Mouse (Mus musculus) embryonic facial prominence, embryonic 11.5 days (tissue): ENCODE results near the gene Saa3. TPM values are rescaled to one million over a fixed set of nuclear protein-coding genes. Genes with fewer than 3 reads are reported as not detected.

Source experiments
- ATAC-seq: fragments of 200-750 bp; cut with Nextera tagmentation; replicated peaks from 2 replicates; pipeline ENCODE4 v1.8.0; 2017; ENCODE audit warnings: low read depth; ENCODE audit not compliant: insufficient number of reproducible peaks, low FRiP score, low TSS enrichment
- DNase-seq: peaks from one replicate; pipeline ENCODE4 v3.0.0-alpha.2; 2015; ENCODE audit warnings: low spot score
- H3K27ac ChIP-seq: fragments of 300-500 bp; sonication (generic); replicated peaks from 2 replicates; pipeline ENCODE4 v1.5.1; 2014; ENCODE audit warnings: mild to moderate bottlenecking, low read depth, low read length, control low read depth
- H3K27me3 ChIP-seq: fragments of 300-500 bp; sonication (generic); 2 replicates; pipeline ENCODE4 v1.6.1; 2014; ENCODE audit warnings: mild to moderate bottlenecking, low read length, moderate library complexity, mixed read lengths; ENCODE audit not compliant: control insufficient read depth, insufficient read depth
- H3K36me3 ChIP-seq: fragments of 300-500 bp; sonication (generic); replicated peaks from 2 replicates; pipeline ENCODE4 v1.6.1; 2014; ENCODE audit warnings: low read depth, mild to moderate bottlenecking, low read length, moderate library complexity, mixed read lengths; ENCODE audit not compliant: control insufficient read depth, insufficient read depth
- H3K4me1 ChIP-seq: fragments of 300-500 bp; sonication (generic); 2 replicates; pipeline ENCODE4 v1.6.1; 2014; ENCODE audit warnings: low read length, mixed read lengths; ENCODE audit not compliant: control insufficient read depth, insufficient read depth
- H3K4me2 ChIP-seq: fragments of 300-500 bp; sonication (generic); 2 replicates; pipeline ENCODE4 v1.6.1; 2014; ENCODE audit warnings: low read depth, mild to moderate bottlenecking, control low read depth, low read length, moderate library complexity
- H3K4me3 ChIP-seq: fragments of 300-500 bp; sonication (generic); 2 replicates; pipeline ENCODE4 v1.5.1; 2014; ENCODE audit warnings: low read depth, low read length, control low read depth
- H3K9ac ChIP-seq: fragments of 300-500 bp; sonication (generic); replicated peaks from 2 replicates; pipeline ENCODE4 v1.6.1; 2014; ENCODE audit warnings: mild to moderate bottlenecking, control low read depth, low read length
- H3K9me3 ChIP-seq: fragments of 300-500 bp; sonication (generic); replicated peaks from 2 replicates; pipeline ENCODE4 v1.6.1; 2016; ENCODE audit warnings: mild to moderate bottlenecking, low read length, inconsistent platforms, mixed read lengths; ENCODE audit not compliant: control insufficient read depth
- WGBS: fragments of 180-500 bp; shearing (Covaris S2); extraction: QIAGEN DNeasy Blood & Tissue Kit; methylation state at CpG from one replicate; pipeline ENCODE4 v1.1.7; 2014; 5-methylcytosine and 5-hydroxymethylcytosine counted together
- polyA plus RNA-seq: library from polyadenylated mRNA; unstranded; fragments of >200 nt; fragmentation: Nextera tagmentation; extraction: Ambion mirVana; gene quantifications from 2 replicates; pipeline ENCODE4 v1.2.1, GENCODE M21; 2014

Saa3 gene
- polyA plus RNA-seq, 1 experiment from 2014 or later: not detected

DNA sequence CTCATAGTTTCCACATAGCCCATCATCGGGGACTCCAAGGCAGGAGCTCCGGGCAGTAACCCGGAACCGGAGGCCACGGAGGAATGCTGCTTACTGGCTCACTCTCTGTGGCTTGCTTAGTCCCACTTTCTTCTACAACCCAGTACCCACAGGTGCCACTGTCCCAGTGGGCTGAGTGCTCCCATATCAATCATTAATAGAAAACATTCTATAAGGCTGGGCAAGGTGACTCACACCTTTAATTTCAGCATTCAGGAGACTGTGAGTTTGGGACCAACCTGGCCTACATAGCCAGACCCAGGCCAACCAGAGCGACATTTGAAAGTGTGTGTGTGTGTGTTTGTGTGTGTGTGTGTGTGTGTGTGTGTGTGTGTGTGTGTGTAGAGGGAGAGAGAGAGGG, 7.9 kb upstream of the Saa3 start:
- no peak overlapping the region for H3K9ac ChIP-seq
- H3K27ac ChIP-seq: no peak overlapping the region
- H3K4me1 ChIP-seq: no peaks in the 10 kb centered on the region
- H3K27me3 ChIP-seq: no peaks in the 10 kb centered on the region
- H3K4me3 ChIP-seq: no peak overlapping the region
- DNase-seq (no peak), ATAC-seq (no peak)
- no peaks in the 10 kb centered on the region for H3K9me3 ChIP-seq
- 93% methylated on average over 6 of the region's 6 CpGs for WGBS
- no peak overlapping the region for H3K4me2 ChIP-seq
- no peaks in the 10 kb centered on the region for H3K36me3 ChIP-seq

DNA sequence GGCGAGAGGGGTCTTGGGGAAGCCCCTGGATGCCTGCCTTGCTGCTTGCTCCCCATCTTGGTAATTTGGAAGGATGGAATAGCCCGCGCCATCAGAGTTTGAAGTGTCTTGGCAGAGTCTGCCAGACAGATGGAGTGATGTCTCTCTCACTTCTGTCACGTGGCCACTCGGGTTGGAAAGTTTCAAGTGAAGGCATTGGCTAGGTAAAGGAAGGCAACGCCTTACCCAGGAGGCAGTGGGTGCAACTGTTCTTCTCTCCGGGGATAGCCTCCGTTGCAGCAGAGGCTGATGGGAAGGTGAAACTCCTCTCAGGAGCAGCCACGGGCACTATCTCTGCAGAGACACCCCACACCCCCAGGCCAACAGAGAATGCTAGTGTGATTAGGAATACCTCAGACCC, 5.0 kb upstream of the Saa3 start:
- H3K4me2 ChIP-seq: no peak overlapping the region
- no peaks in the 10 kb centered on the region for H3K36me3 ChIP-seq
- no peak overlapping the region for H3K27ac ChIP-seq
- H3K4me3 ChIP-seq: no peak overlapping the region
- WGBS: 76% methylated on average over 9 of the region's 9 CpGs
- H3K9ac ChIP-seq: no peak overlapping the region
- no peaks in the 10 kb centered on the region for H3K27me3 ChIP-seq
- H3K9me3 ChIP-seq: no peaks in the 10 kb centered on the region
- no peak for ATAC-seq
- no peak for DNase-seq
- no peaks in the 10 kb centered on the region for H3K4me1 ChIP-seq

GRCm38 (mm10) chr7:46719526-46719925, 4.0 kb upstream of the Saa3 start:
- Histone ChIP-seq H3K9me3 (no peaks in the 10 kb centered on the region), H3K4me2 (no peak overlapping the region), H3K4me3 (no peak overlapping the region), H3K27me3 (no peaks in the 10 kb centered on the region), H3K27ac (no peak overlapping the region), H3K36me3 (no peaks in the 10 kb centered on the region), H3K4me1 (no peaks in the 10 kb centered on the region), H3K9ac (no peak overlapping the region)
- DNase-seq (no peak), ATAC-seq (no peak)
- 84% methylated on average over 7 of the region's 7 CpGs for WGBS

- Histone ChIP-seq H3K4me2 (no peak overlapping the region), H3K27ac (no peak overlapping the region), H3K36me3 (no peaks in the 10 kb centered on the region), H3K4me1 (no peaks in the 10 kb centered on the region), H3K9me3 (no peaks in the 10 kb centered on the region), H3K4me3 (no peak overlapping the region), H3K27me3 (no peaks in the 10 kb centered on the region), H3K9ac (no peak overlapping the region)
- 80% methylated on average over 7 of the region's 7 CpGs for WGBS
- DNase-seq (no peak), ATAC-seq (no peak)
These were observed 3.2 kb upstream of the Saa3 start for GRCm38 (mm10) chr7:46718591-46719270.

- no peaks in the 10 kb centered on the region for H3K36me3 ChIP-seq
- no peak overlapping the region for H3K4me2 ChIP-seq
- WGBS: 62% methylated on average over 5 of the region's 5 CpGs
- no peaks in the 10 kb centered on the region for H3K27me3 ChIP-seq
- no peak overlapping the region for H3K9ac ChIP-seq
- no peaks in the 10 kb centered on the region for H3K4me1 ChIP-seq
- no peak for ATAC-seq
- H3K4me3 ChIP-seq: no peak overlapping the region
- H3K9me3 ChIP-seq: no peaks in the 10 kb centered on the region
- no peak for DNase-seq
- H3K27ac ChIP-seq: no peak overlapping the region
These were observed 1.4 kb upstream of the Saa3 start for GRCm38 (mm10) chr7:46716897-46717296.

GRCm38 (mm10) chr7:46714518-46714917, 982 bp downstream of the Saa3 start:
- H3K4me1 ChIP-seq: no peaks in the 10 kb centered on the region

DNA sequence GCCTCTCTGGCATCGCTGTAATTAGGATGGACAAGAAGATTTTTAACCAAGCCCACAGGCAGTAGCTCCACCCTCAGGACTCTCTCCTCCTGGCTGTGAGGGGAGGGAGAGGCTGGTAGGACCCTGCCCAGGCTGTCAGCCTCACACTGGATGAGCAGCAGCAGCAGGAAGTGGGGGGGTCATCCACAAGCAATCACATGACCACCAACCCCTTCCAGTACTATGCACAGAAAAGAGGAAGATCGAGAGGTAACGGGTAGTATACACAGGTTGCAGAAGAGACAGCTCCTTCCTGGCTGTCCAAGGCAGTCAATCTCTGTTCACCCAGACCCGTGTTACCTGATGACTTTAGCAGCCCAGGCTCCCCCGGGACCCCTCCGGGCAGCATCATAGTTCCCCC, 3.2 kb downstream of the Saa3 start:
- Histone ChIP-seq H3K4me1 (no peaks in the 10 kb centered on the region), H3K4me2 (no peak overlapping the region), H3K9me3 (no peaks in the 10 kb centered on the region), H3K27ac (no peak overlapping the region), H3K27me3 (no peaks in the 10 kb centered on the region), H3K36me3 (no peaks in the 10 kb centered on the region), H3K4me3 (no peak overlapping the region), H3K9ac (no peak overlapping the region)
- DNase-seq: no peak
- 67% methylated on average over 6 of the region's 6 CpGs for WGBS
- no peak for ATAC-seq

More at GRCm38 (mm10) chr7:46714518-46714917, 982 bp downstream of the Saa3 start:
- Histone ChIP-seq H3K9ac (no peak overlapping the region), H3K27me3 (no peaks in the 10 kb centered on the region), H3K27ac (no peak overlapping the region), H3K9me3 (no peaks in the 10 kb centered on the region), H3K36me3 (no peaks in the 10 kb centered on the region), H3K4me2 (no peak overlapping the region), H3K4me3 (no peak overlapping the region)
- WGBS: 32% methylated on average over 6 of the region's 6 CpGs
- ATAC-seq: no peak
- peak; percentile 75 for DNase-seq

GRCm38 (mm10) chr7:46710390-46710844, 5.1 kb downstream of the Saa3 start, which contains the start of gene Saal1:
Gene Saal1, minus strand, starts transcription at chr7:46710680.
- Histone ChIP-seq H3K27me3 (no peaks in the 10 kb centered on the region), H3K9ac (peak within 1 kb of the TSS; percentile 97), H3K27ac (peak within 1 kb of the TSS; percentile 76), H3K4me2 (peak within 1 kb of the TSS; percentile 40), H3K36me3 (peaks cover 6% of the 10 kb centered on the region), H3K4me3 (peak within 1 kb of the TSS; percentile 89), H3K4me1 (no peaks in the 10 kb centered on the region), H3K9me3 (no peaks in the 10 kb centered on the region)
- ATAC-seq (peak; percentile 97), DNase-seq (peak; percentile 97)
- under 1% methylated on average over 38 of the region's 38 CpGs for WGBS
